Mouse (Mus musculus): ENCODE measurements around the gene Ism2. TPM values are rescaled to one million over a fixed set of nuclear protein-coding genes. Genes with fewer than 3 reads are reported as not detected.

The Ism2 gene
- polyA plus RNA-seq (2015; fragmentation: Nextera tagmentation; extraction: Ambion mirVana): 0.44 and 0.54 TPM in 2 replicates

DNA sequence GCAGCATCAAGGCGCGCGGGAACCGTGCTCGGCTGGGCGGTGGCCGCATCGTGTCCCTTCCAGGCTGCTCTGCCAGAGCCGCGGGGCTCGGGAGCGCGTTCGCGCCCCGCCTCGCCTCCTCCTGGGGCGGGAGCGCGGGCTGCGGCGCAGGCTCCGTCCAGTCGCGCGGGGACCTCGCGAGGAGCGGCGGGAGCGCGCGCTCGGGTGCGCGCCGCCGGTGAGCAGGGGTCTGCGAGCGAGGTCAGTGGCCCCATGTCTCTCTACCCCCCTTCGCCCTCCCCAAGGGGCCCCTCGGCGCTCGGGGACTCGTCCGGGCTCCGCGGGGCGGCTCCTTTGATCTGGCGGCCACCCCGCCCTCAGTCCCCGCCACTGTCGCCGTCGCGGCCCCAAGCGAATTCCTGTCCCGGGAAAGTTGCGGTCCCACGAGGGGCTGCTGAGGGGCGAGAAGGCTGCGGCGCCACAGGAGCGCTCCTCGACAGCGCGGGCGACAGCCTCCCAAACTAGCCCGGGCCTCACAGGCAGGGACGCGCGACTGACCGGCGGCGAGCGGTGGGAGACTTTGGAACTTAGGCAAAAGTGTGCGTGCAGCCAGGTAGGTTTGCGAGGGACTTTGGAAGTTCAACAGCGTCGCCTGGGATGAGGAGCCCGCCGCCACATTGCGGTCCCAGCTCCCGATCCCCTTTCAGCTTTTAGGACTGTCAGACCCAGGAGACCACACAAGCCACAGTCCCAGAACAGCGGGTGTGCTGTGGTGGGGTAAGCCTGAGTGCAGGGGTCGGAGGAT is at the start of gene Ism2:
Gene Ism2 (minus strand): TSS at position 49 of the 784 bp plus-strand sequence.
- ATAC-seq (ENCODE audit: insufficient read depth, low FRiP score, low read depth): peak; percentile 73
- no peak within 1 kb of the TSS for H3K27ac ChIP-seq
- no peaks in the 10 kb centered on the region for H3K36me3 ChIP-seq
- peak within 1 kb of the TSS; percentile 72 for H3K4me3 ChIP-seq (replicated peaks)
- peaks cover 6% of the 10 kb centered on the region for H3K27me3 ChIP-seq (replicated peaks)
- H3K9me3 ChIP-seq: no peaks in the 10 kb centered on the region
- peaks cover 9% of the 10 kb centered on the region; the same call in 1 of the 2 replicates for H3K4me1 ChIP-seq
- H3K4me2 ChIP-seq: peak within 1 kb of the TSS; percentile 99
- H3K9ac ChIP-seq: peak within 1 kb of the TSS; percentile 37
- under 1% methylated on average over 84 of the region's 86 CpGs for WGBS

GRCm38 (mm10) chr12:87348029-87348428 is 48.5 kb upstream of the Ism2 start:
- no peak for ATAC-seq (ENCODE audit: insufficient read depth, low FRiP score, low read depth)
- H3K27ac ChIP-seq: no peak overlapping the region
- 87% methylated on average over 2 of the region's 2 CpGs for WGBS
- peaks cover 7% of the 10 kb centered on the region; the same call in 1 of the 2 replicates for H3K36me3 ChIP-seq
- no peaks in the 10 kb centered on the region for H3K27me3 ChIP-seq (replicated peaks)
- H3K4me1 ChIP-seq: no peaks in the 10 kb centered on the region
- no peak overlapping the region for H3K9ac ChIP-seq
- no peaks in the 10 kb centered on the region for H3K9me3 ChIP-seq
- H3K4me3 ChIP-seq (replicated peaks): no peak overlapping the region
- H3K4me2 ChIP-seq: no peak overlapping the region

- Histone ChIP-seq H3K27me3 (replicated peaks) (no peaks in the 10 kb centered on the region), H3K9ac (no peak overlapping the region), H3K36me3 (peaks cover 7% of the 10 kb centered on the region; the same call in 1 of the 2 replicates), H3K9me3 (no peaks in the 10 kb centered on the region), H3K4me3 (replicated peaks) (no peak overlapping the region), H3K4me2 (no peak overlapping the region), H3K4me1 (no peaks in the 10 kb centered on the region), H3K27ac (no peak overlapping the region)
- no peak for ATAC-seq (ENCODE audit: insufficient read depth, low FRiP score, low read depth)
- WGBS: 93% methylated on average over 2 of the region's 2 CpGs
Measured at GRCm38 (mm10) chr12:87347511-87347910, 48.0 kb upstream of the Ism2 start.

GRCm38 (mm10) chr12:87343084-87343605 is 43.6 kb upstream of the Ism2 start:
- Histone ChIP-seq H3K9ac (no peak overlapping the region), H3K4me2 (no peak overlapping the region), H3K27ac (no peak overlapping the region), H3K4me1 (no peaks in the 10 kb centered on the region), H3K27me3 (replicated peaks) (no peaks in the 10 kb centered on the region), H3K4me3 (replicated peaks) (no peak overlapping the region), H3K9me3 (no peaks in the 10 kb centered on the region), H3K36me3 (peaks cover 14% of the 10 kb centered on the region)
- ATAC-seq (ENCODE audit: insufficient read depth, low FRiP score, low read depth): no peak

GRCm38 (mm10) chr12:87338082-87338481 is 38.6 kb upstream of the Ism2 start:
- 77% methylated on average over 4 of the region's 4 CpGs for WGBS
- no peak overlapping the region for H3K9ac ChIP-seq

DNA sequence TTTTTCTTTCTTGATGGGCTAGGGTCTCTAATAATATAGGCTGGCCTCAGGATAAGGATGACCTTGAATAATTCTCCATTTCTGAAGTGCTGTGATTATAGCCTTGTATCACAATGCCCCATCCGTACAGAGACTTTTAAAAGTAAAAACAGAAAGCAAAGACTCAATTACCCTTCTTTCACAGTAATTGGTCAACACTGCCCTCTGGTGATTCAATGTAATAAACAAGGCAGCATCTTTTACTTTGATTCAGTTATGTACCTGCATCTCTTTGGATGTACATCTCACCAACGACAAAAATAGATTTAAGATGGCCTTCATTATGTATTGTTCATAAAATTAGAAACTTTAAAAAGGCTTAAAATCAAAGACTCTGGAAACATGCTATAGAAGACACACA is 35.4 kb upstream of the Ism2 start:
- WGBS: 35% methylated on average over 2 of the region's 2 CpGs
- Histone ChIP-seq H3K27me3 (replicated peaks) (no peaks in the 10 kb centered on the region), H3K4me2 (no peak overlapping the region), H3K4me3 (replicated peaks) (no peak overlapping the region), H3K4me1 (no peaks in the 10 kb centered on the region), H3K9ac (no peak overlapping the region), H3K27ac (no peak overlapping the region), H3K9me3 (no peaks in the 10 kb centered on the region), H3K36me3 (no peaks in the 10 kb centered on the region)
- no peak for ATAC-seq (ENCODE audit: insufficient read depth, low FRiP score, low read depth)

More at GRCm38 (mm10) chr12:87338082-87338481, 38.6 kb upstream of the Ism2 start:
- no peak overlapping the region for H3K27ac ChIP-seq
- no peaks in the 10 kb centered on the region for H3K4me1 ChIP-seq
- no peaks in the 10 kb centered on the region for H3K9me3 ChIP-seq
- H3K4me3 ChIP-seq (replicated peaks): no peak overlapping the region
- no peak overlapping the region for H3K4me2 ChIP-seq
- H3K27me3 ChIP-seq (replicated peaks): no peaks in the 10 kb centered on the region
- no peak for ATAC-seq (ENCODE audit: insufficient read depth, low FRiP score, low read depth)
- H3K36me3 ChIP-seq: peaks cover 7% of the 10 kb centered on the region

GRCm38 (mm10) chr12:87333794-87334193 is 34.3 kb upstream of the Ism2 start:
- no peaks in the 10 kb centered on the region for H3K9me3 ChIP-seq
- H3K27me3 ChIP-seq (replicated peaks): no peaks in the 10 kb centered on the region
- no peak overlapping the region for H3K4me2 ChIP-seq
- H3K36me3 ChIP-seq: no peaks in the 10 kb centered on the region
- H3K9ac ChIP-seq: no peak overlapping the region
- ATAC-seq (ENCODE audit: insufficient read depth, low FRiP score, low read depth): no peak
- H3K27ac ChIP-seq: no peak overlapping the region
- H3K4me1 ChIP-seq: no peaks in the 10 kb centered on the region
- no peak overlapping the region for H3K4me3 ChIP-seq (replicated peaks)

DNA sequence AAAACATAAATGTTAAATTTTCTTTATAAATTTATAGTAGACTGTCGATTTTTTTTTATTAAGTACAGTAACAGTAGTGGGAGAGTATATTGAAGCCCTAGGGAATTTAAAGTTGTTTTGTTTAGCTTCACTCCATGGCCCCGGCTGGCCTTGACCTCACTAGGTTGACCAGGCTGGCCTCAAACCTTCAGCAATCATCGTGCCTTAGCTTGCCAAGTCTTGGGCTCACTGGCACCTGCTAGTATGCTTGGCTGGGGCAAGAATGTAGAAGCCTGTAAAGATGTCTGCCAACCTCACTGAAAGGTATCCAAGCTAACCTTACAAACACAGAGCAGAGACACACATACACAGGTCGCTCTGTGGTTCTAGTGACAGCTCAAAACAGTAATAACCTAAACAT is 33.0 kb upstream of the Ism2 start:
- no peaks in the 10 kb centered on the region for H3K4me1 ChIP-seq
- H3K4me3 ChIP-seq (replicated peaks): no peak overlapping the region
- no peak for ATAC-seq (ENCODE audit: insufficient read depth, low FRiP score, low read depth)
- no peaks in the 10 kb centered on the region for H3K9me3 ChIP-seq
- no peaks in the 10 kb centered on the region for H3K36me3 ChIP-seq
- no peaks in the 10 kb centered on the region for H3K27me3 ChIP-seq (replicated peaks)
- H3K9ac ChIP-seq: no peak overlapping the region
- WGBS: 81% methylated on average over 4 of the region's 4 CpGs
- no peak overlapping the region for H3K27ac ChIP-seq
- H3K4me2 ChIP-seq: no peak overlapping the region

GRCm38 (mm10) chr12:87331908-87332307 is 32.4 kb upstream of the Ism2 start:
- H3K9me3 ChIP-seq: no peaks in the 10 kb centered on the region
- WGBS: 47% methylated on average over 5 of the region's 5 CpGs
- no peaks in the 10 kb centered on the region for H3K36me3 ChIP-seq
- H3K4me1 ChIP-seq: no peaks in the 10 kb centered on the region
- H3K27ac ChIP-seq: no peak overlapping the region
- no peaks in the 10 kb centered on the region for H3K27me3 ChIP-seq (replicated peaks)
- no peak overlapping the region for H3K9ac ChIP-seq
- H3K4me2 ChIP-seq: no peak overlapping the region
- no peak for ATAC-seq (ENCODE audit: insufficient read depth, low FRiP score, low read depth)
- no peak overlapping the region for H3K4me3 ChIP-seq (replicated peaks)

DNA sequence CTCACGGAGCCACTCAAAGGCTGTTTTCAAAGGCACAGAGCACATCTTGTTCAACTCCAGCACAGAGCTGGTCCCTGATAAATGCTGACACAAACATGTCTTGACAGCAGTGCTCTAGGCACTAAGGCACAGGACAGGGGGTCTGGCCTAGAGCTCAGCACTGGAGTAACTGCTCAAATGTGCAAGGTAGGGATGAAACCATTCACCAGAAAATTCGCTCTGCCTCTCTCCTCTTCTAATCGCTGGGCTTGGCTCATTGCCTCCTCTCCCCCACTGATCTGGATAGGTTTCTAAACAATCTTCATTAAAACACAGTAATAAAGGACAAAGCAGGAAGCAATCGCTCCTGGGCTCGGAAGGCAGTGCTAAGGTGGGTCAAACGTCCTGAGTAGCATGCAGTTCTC is 31.6 kb upstream of the Ism2 start:
- 54% methylated on average over 6 of the region's 6 CpGs for WGBS
- no peak for ATAC-seq (ENCODE audit: insufficient read depth, low FRiP score, low read depth)
- Histone ChIP-seq H3K9ac (no peak overlapping the region), H3K36me3 (no peaks in the 10 kb centered on the region), H3K27me3 (replicated peaks) (no peaks in the 10 kb centered on the region), H3K4me1 (no peaks in the 10 kb centered on the region), H3K4me3 (replicated peaks) (no peak overlapping the region), H3K4me2 (no peak overlapping the region), H3K9me3 (no peaks in the 10 kb centered on the region), H3K27ac (no peak overlapping the region)

GRCm38 (mm10) chr12:87330213-87330612 is 30.7 kb upstream of the Ism2 start:
- H3K27ac ChIP-seq: no peak overlapping the region
- no peaks in the 10 kb centered on the region for H3K27me3 ChIP-seq (replicated peaks)
- no peaks in the 10 kb centered on the region for H3K9me3 ChIP-seq
- no peak overlapping the region for H3K4me3 ChIP-seq (replicated peaks)
- 0 out of 2 replicates have a peak, but pooled peaks cover 2% of the 10 kb centered on the region for H3K36me3 ChIP-seq
- no peak overlapping the region for H3K9ac ChIP-seq
- WGBS: 53% methylated on average over 2 of the region's 2 CpGs
- H3K4me2 ChIP-seq: no peak overlapping the region
- no peaks in the 10 kb centered on the region for H3K4me1 ChIP-seq
- ATAC-seq (ENCODE audit: insufficient read depth, low FRiP score, low read depth): no peak

GRCm38 (mm10) chr12:87328025-87328424 is 28.5 kb upstream of the Ism2 start:
- Histone ChIP-seq H3K36me3 (0 out of 2 replicates have a peak, but pooled peaks cover 3% of the 10 kb centered on the region), H3K27ac (no peak overlapping the region), H3K4me2 (no peak overlapping the region), H3K9ac (no peak overlapping the region), H3K4me1 (no peaks in the 10 kb centered on the region), H3K4me3 (replicated peaks) (no peak overlapping the region), H3K27me3 (replicated peaks) (no peaks in the 10 kb centered on the region), H3K9me3 (no peaks in the 10 kb centered on the region)
- WGBS: 52% methylated on average over 4 of the region's 4 CpGs
- no peak for ATAC-seq (ENCODE audit: insufficient read depth, low FRiP score, low read depth)
